Mouse (Mus musculus): ENCODE measurements around the gene Lemd2. TPM values are rescaled to one million over a fixed set of nuclear protein-coding genes. Genes with fewer than 3 reads are reported as not detected.

Lemd2 gene
- total RNA-seq, 2 experiments from 2014 or later = 45.3 to 45.7 TPM

DNA sequence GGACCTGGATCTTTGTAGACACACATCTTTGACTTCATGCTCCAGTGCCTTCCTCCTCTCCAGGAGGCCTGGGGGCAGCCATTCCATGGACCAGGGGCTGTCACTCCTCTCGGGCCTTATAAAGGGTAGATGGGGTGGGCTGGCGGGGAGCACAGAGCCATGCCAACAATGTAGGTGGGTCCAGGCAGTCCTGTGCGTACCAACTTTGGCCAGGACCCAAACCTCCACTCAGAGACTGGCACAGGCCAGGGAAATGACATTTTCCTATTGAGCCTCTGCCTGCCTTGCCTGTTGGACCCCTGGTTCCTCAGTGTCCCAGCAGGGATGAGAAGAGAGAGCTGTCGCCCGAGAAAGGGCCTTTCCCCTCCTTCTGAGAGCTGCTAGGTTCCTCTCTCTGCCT, 21.9 kb downstream of the Lemd2 start:
- no peak overlapping the region for H3K4me3 ChIP-seq
- intact Hi-C loops (cut with DNase I) = no loop called here
- DNase-seq (ENCODE audit: extremely low spot score in 1 of 2, low spot score in 2 of 2) = no peak
- TF ChIP-seq CTCF (IDR thresholded peaks at IDR 0.05) = no peak
- no peak overlapping the region for H3K27ac ChIP-seq

GRCm38 (mm10) chr17:27181666-27182065, 22.6 kb downstream of the Lemd2 start:
- DNase-seq (ENCODE audit: extremely low spot score in 1 of 2, low spot score in 2 of 2) = no peak
- TF ChIP-seq CTCF (IDR thresholded peaks at IDR 0.05) = peak; percentile 11
- intact Hi-C loops (cut with DNase I) = no loop called here
- Histone ChIP-seq H3K27ac (no peak overlapping the region), H3K4me3 (no peak overlapping the region)

DNA sequence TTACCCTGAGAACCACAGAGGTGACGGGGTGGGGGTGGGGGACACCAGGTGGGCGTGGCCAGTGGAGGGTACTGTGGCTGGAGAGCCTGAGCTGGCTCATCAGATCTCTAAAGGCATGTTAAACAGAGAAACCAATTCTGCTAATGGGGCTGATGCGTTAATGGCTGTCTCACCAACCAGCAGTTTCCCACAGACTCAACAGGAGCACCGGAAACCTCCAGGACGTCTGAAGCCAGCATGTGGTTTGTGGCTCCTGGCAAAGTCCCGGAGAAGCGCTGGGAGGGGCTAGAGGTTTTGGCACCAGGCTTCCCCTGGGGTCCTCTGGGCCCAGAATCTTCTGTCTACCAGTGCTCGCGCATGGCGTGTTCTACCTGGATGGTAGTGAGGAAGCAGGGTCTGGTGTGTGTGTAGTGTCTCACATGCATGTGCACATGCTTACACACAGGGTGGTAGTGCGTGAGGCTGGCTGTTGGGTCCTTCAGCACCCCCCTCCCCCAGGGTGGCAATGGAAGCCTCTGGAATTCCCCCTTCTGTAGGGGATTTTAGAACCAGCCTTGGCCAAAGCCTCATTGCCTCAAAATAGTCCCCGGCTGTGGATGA, 24.5 kb downstream of the Lemd2 start:
- no peak for DNase-seq (ENCODE audit: extremely low spot score in 1 of 2, low spot score in 2 of 2)
- intact Hi-C loops (cut with DNase I) = no loop called here
- Histone ChIP-seq H3K27ac (no peak overlapping the region), H3K4me3 (no peak overlapping the region)
- TF ChIP-seq CTCF (IDR thresholded peaks at IDR 0.05) = no peak

DNA sequence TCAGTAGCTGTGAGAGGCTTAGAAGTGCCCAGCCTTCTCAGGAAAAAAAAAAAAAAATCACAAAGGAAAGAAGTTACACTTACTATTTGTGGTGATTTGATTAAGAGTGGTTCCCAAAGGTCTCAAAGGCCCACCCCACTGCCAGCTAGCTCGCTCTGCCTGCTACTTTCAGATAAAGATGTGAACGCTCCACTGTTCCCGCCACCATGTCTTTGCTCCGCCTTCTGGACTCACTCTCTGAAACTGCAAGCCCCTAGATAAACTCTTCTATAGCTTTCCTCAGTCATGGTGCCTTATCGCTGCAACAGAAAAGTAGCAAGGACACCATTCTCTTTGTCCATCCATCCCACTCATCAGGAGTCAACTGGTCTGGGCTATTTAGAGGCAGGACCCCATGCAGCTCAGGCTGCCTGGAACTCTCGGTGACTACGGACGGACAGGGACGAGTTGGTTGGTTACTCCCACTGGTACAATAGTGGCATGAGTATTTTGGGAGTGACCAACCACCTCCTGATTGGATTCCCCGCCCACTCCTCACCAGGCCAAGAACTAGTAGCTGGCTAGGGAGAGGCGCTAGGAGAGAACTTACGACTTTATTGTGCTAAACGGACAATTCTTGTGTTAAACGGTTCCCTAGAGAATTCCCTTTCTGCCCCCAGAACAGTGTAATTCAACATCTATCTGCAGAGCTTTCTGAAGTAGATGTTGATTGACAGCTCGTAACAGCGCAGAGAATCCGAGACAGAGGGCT, 25.7 kb downstream of the Lemd2 start:
- intact Hi-C loops (cut with DNase I) = no loop called here
- no peak for DNase-seq (ENCODE audit: extremely low spot score in 1 of 2, low spot score in 2 of 2)
- TF ChIP-seq CTCF (IDR thresholded peaks at IDR 0.05) = no peak
- H3K27ac ChIP-seq = no peak overlapping the region
- no peak overlapping the region for H3K4me3 ChIP-seq

DNA sequence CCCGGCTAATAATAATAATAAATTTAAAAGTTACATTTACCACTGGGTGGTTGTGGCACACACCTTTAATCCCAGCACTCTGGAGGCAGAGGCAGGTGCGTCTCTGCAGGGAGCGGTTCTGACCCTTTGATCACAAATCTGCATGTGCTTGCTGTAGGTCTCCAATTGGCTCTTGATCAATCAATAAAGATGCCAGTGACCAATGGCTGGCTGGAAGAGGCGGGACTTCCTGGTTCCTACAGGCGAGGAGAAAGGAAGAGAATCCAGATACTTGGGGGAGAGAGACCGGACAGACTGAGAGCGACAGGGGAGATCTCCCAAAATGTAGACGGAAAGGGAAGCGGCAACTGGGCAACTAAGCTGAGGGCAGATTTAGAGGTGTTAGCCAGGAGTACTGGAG, 26.2 kb downstream of the Lemd2 start:
- H3K4me3 ChIP-seq = no peak overlapping the region
- H3K27ac ChIP-seq = no peak overlapping the region
- no peak for DNase-seq (ENCODE audit: extremely low spot score in 1 of 2, low spot score in 2 of 2)
- no peak for TF ChIP-seq CTCF (IDR thresholded peaks at IDR 0.05)
- intact Hi-C loops (cut with DNase I) = no loop called here

DNA sequence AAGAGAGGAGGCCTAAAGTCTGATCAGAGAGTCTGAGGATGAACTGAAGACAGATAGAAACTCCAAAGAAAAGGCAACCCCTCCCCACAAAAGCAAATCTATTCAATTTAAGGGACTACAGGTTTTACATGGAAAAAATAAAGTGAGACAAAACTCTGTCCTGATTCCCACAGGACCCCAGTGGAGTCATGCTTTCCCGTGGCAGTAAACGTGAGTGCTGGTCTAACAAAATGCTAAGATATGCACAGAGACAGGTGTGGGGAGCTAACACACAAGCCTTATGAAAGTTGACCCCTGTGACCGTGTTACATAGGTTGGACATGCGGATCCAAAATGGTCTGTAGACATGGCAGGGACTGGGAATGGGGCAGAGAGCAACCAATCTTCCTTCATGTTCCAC, 27.5 kb downstream of the Lemd2 start:
- DNase-seq (ENCODE audit: extremely low spot score in 1 of 2, low spot score in 2 of 2) = no peak
- Histone ChIP-seq H3K4me3 (no peak overlapping the region), H3K27ac (no peak overlapping the region)
- intact Hi-C loops (cut with DNase I) = no loop called here
- no peak for TF ChIP-seq CTCF (IDR thresholded peaks at IDR 0.05)

DNA sequence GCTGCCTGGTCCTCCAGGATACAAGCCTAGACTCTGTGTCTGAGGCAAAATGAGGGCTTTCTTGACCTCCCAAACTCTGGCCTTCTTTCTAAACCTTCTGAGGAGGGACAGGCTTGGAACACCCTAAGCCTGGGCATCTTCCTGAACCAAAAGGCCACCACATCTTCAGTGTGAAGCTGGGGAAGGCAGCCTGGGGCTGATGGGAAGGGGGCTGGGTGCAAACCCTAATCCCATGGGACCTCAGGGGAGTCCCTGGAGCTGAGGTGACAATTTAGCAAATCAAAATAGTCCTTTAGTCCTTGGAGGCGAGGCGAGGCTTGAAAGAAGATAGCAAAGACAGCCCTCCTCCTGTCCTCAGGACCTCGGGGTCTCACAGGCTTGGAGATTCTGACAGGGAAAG, 28.0 kb downstream of the Lemd2 start:
- TF ChIP-seq CTCF (IDR thresholded peaks at IDR 0.05) = no peak
- no peak for DNase-seq (ENCODE audit: extremely low spot score in 1 of 2, low spot score in 2 of 2)
- Histone ChIP-seq H3K4me3 (no peak overlapping the region), H3K27ac (no peak overlapping the region)
- intact Hi-C loops (cut with DNase I) = no loop called here

- no peak for DNase-seq (ENCODE audit: extremely low spot score in 1 of 2, low spot score in 2 of 2)
- intact Hi-C loops (cut with DNase I) = no loop called here
- Histone ChIP-seq H3K27ac (no peak overlapping the region), H3K4me3 (no peak overlapping the region)
- no peak for TF ChIP-seq CTCF (IDR thresholded peaks at IDR 0.05)
These were observed 28.9 kb downstream of the Lemd2 start for GRCm38 (mm10) chr17:27175196-27175874.

DNA sequence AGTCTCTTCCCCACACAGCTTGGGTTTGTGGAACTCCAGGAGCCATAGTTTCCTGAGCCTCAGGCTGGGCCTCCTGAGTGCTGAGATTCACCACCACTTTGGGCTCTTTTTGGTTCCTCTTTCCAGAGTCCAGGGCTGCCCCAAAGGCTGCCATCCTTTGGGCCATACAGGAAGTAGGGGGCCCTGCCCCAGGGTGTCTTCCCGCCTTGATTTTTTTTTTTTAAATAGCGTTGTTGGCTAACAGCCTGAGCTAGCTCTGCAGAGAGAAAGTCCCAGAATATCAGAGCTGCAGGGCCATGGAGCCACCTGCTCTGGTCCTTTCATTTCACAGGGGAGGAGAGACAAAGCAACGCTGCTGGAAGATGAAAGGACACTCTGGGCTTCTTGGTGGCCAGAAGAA, 30.6 kb downstream of the Lemd2 start:
- Histone ChIP-seq H3K4me3 (no peak overlapping the region), H3K27ac (0 out of 2 replicates have a peak overlapping the region, but pooled peaks have one; percentile 28)
- intact Hi-C loops (cut with DNase I) = no loop called here
- no peak for DNase-seq (ENCODE audit: extremely low spot score in 1 of 2, low spot score in 2 of 2)
- TF ChIP-seq CTCF (IDR thresholded peaks at IDR 0.05) = no peak

- intact Hi-C loops (cut with DNase I) = no loop called here
- no peak overlapping the region for H3K4me3 ChIP-seq
- no peak for DNase-seq (ENCODE audit: extremely low spot score in 1 of 2, low spot score in 2 of 2)
- no peak overlapping the region for H3K27ac ChIP-seq
- no peak for TF ChIP-seq CTCF (IDR thresholded peaks at IDR 0.05)
These were observed 31.8 kb downstream of the Lemd2 start for GRCm38 (mm10) chr17:27172459-27172858.

DNA sequence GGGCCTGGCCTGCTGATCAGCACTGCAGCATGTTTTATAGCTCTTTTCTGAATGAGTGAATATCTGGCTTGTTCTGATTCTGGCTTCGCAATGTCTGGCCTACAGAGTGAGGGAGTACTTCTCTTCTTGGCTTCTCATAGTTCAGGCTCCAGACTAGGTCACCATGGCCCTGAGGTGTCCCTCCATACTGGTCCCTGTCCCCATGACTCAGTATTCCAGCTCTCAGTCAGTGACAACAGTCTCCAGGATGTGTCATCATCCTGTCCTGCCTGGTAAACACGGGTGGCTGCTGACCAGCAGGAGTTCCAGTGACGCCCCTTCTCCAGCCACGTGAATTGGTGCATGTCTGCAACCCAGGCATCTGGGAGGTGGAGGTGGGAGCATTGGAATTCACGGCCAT, 33.1 kb downstream of the Lemd2 start:
- no peak overlapping the region for H3K27ac ChIP-seq
- no peak overlapping the region for H3K4me3 ChIP-seq
- intact Hi-C loops (cut with DNase I) = no loop called here
- DNase-seq (ENCODE audit: extremely low spot score in 1 of 2, low spot score in 2 of 2) = no peak
- TF ChIP-seq CTCF (IDR thresholded peaks at IDR 0.05) = no peak

GRCm38 (mm10) chr17:27169952-27170695, 34.1 kb downstream of the Lemd2 start:
- Histone ChIP-seq H3K27ac (no peak overlapping the region), H3K4me3 (no peak overlapping the region)
- TF ChIP-seq CTCF (IDR thresholded peaks at IDR 0.05) = no peak
- DNase-seq (ENCODE audit: extremely low spot score in 1 of 2, low spot score in 2 of 2) = no peak
- intact Hi-C loops (cut with DNase I) = no loop called here
